Mouse (Mus musculus) stomach, embryonic 15.5 days (tissue): ENCODE measurements around the gene Stard10. TPM values are rescaled to one million over a fixed set of nuclear protein-coding genes. Genes with fewer than 3 reads are reported as not detected.

Experiments
- ATAC-seq: fragments of 200-750 bp; cut with Nextera tagmentation; 2 replicates; pipeline ENCODE4 v1.8.0; 2017; ENCODE audit warnings: low read depth, moderate number of reproducible peaks, moderate TSS enrichment; ENCODE audit not compliant: insufficient read depth, low FRiP score
- H3K27ac ChIP-seq: fragments of 300-500 bp; sonication (generic); 2 replicates; pipeline ENCODE4 v1.5.1; 2015; ENCODE audit warnings: mild to moderate bottlenecking, inconsistent platforms
- H3K27me3 ChIP-seq: fragments of 300-500 bp; sonication (generic); replicated peaks from 2 replicates; pipeline ENCODE4 v1.6.1; 2015; ENCODE audit warnings: inconsistent platforms
- H3K36me3 ChIP-seq: fragments of 300-500 bp; sonication (generic); 2 replicates; pipeline ENCODE4 v1.6.1; 2015; ENCODE audit warnings: inconsistent platforms
- H3K4me1 ChIP-seq: fragments of 300-500 bp; sonication (generic); 2 replicates; pipeline ENCODE4 v1.6.1; 2015; ENCODE audit warnings: inconsistent platforms
- H3K4me2 ChIP-seq: fragments of 300-500 bp; sonication (generic); 2 replicates; pipeline ENCODE4 v1.6.1; 2015; ENCODE audit warnings: mild to moderate bottlenecking, inconsistent platforms
- H3K4me3 ChIP-seq: fragments of 300-500 bp; sonication (generic); replicated peaks from 2 replicates; pipeline ENCODE4 v1.5.1; 2015; ENCODE audit warnings: inconsistent platforms
- H3K9ac ChIP-seq: fragments of 300-500 bp; sonication (generic); 2 replicates; pipeline ENCODE4 v1.6.1; 2015; ENCODE audit warnings: inconsistent platforms
- H3K9me3 ChIP-seq: fragments of 300-500 bp; sonication (generic); 2 replicates; pipeline ENCODE4 v1.6.1; 2016; ENCODE audit warnings: inconsistent platforms
- WGBS: fragments of 180-500 bp; shearing (Covaris S2); methylation state at CpG from one replicate; pipeline ENCODE4 v1.1.7; 2015; 5-methylcytosine and 5-hydroxymethylcytosine counted together
- polyA plus RNA-seq: library from polyadenylated mRNA; unstranded; fragments of >200 nt; fragmentation: Nextera tagmentation; extraction: Ambion mirVana; gene quantifications from 2 replicates; pipeline ENCODE4 v1.2.1, GENCODE M21; 2015

Gene Stard10
- polyA plus RNA-seq, 1 experiment from 2014 or later: 112 TPM

GRCm38 (mm10) chr7:101378285-101378684 lies 61.4 kb downstream of the Stard10 start:
- Histone ChIP-seq H3K4me1 (peaks cover 25% of the 10 kb centered on the region), H3K4me2 (peak overlapping the region; percentile 62), H3K9ac (peak overlapping the region; percentile 42), H3K9me3 (no peaks in the 10 kb centered on the region), H3K27me3 (no peaks in the 10 kb centered on the region), H3K36me3 (no peaks in the 10 kb centered on the region), H3K27ac (peak overlapping the region; percentile 93), H3K4me3 (peak overlapping the region; percentile 37)
- WGBS: 41% methylated on average over 3 of the region's 3 CpGs
- no peak for ATAC-seq

DNA sequence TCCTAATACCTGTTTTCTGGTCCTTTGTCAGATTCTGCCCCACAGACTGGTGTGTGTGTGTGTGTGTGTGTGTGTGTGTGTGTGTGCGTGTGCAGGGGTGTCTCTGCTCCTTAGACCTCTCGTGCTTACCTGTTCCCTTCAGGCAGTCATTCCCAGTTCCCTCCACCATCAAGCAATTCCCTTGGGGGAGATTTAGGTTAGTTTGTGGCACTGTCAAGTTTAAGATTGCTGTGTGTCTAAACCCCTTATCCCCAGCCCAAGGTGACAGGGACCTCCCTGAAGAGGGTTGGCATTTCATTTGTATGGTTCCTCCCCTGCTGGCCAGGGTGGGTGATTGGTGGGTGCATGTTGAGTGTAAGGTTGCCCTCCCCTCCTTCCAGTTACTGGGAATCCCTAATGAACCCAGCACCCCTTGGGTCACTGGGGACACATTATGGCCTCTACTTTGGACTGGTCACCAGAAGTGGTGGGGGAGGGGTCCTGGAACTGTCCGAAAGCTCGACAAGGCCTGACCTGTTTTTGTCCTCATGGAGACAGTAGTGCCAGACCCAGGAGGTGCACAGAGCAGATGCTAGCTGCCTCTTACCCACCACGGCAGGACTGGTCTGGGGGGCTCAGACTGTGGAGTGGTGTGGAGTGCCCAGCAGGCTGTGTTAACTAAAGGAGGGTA lies 62.0 kb downstream of the Stard10 start:
- Histone ChIP-seq H3K27ac (peak overlapping the region; percentile 93), H3K9me3 (no peaks in the 10 kb centered on the region), H3K27me3 (no peaks in the 10 kb centered on the region), H3K36me3 (no peaks in the 10 kb centered on the region), H3K4me1 (peaks cover 30% of the 10 kb centered on the region), H3K9ac (peak overlapping the region; percentile 42; the same call in 1 of the 2 replicates), H3K4me2 (peak overlapping the region; percentile 62), H3K4me3 (peak overlapping the region; percentile 37)
- WGBS: 43% methylated on average over 5 of the region's 5 CpGs
- ATAC-seq: no peak

DNA sequence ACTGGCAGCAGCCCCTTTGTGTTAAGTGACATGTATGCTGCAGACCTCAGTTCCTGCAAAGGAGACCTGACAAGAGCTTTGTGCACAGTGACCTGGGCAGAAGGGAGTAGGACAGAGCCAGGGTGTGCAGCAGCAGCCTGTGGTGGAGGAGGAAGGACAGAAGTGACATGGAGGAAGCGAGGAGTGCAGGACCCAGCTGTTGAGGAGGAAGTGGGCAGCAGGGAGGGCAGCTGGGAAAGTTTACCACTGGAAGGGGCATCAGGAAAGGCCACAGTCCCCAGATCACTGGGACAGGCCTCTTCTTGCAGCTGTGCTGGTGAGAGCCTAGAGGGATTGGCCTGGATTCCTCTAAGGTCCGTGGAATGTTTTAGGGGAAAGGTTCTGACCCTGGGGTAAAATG lies 62.8 kb downstream of the Stard10 start:
- 0 out of 2 replicates have a peak overlapping the region, but pooled peaks have one; percentile 12 for H3K9ac ChIP-seq
- H3K27ac ChIP-seq: peak overlapping the region; percentile 93
- no peak for ATAC-seq
- H3K4me2 ChIP-seq: peak overlapping the region; percentile 62
- no peaks in the 10 kb centered on the region for H3K9me3 ChIP-seq
- WGBS: 50% methylated on average over 2 of the region's 2 CpGs
- peaks cover 38% of the 10 kb centered on the region for H3K4me1 ChIP-seq
- H3K36me3 ChIP-seq: no peaks in the 10 kb centered on the region
- peak overlapping the region; percentile 37 for H3K4me3 ChIP-seq
- no peaks in the 10 kb centered on the region for H3K27me3 ChIP-seq

GRCm38 (mm10) chr7:101381512-101381911 lies 64.6 kb downstream of the Stard10 start:
- Histone ChIP-seq H3K27me3 (no peaks in the 10 kb centered on the region), H3K9ac (no peak overlapping the region), H3K4me2 (no peak overlapping the region), H3K4me1 (peaks cover 54% of the 10 kb centered on the region), H3K4me3 (no peak overlapping the region), H3K9me3 (no peaks in the 10 kb centered on the region), H3K36me3 (no peaks in the 10 kb centered on the region), H3K27ac (no peak overlapping the region)
- 77% methylated on average over 6 of the region's 6 CpGs for WGBS
- ATAC-seq: no peak

- no peak for ATAC-seq
- Histone ChIP-seq H3K27ac (0 out of 2 replicates have a peak overlapping the region, but pooled peaks have one; percentile 11), H3K4me3 (no peak overlapping the region), H3K9me3 (no peaks in the 10 kb centered on the region), H3K36me3 (peaks cover 5% of the 10 kb centered on the region; the same call in 1 of the 2 replicates), H3K4me2 (no peak overlapping the region), H3K27me3 (no peaks in the 10 kb centered on the region), H3K4me1 (peaks cover 54% of the 10 kb centered on the region), H3K9ac (no peak overlapping the region)
- 58% methylated on average over 8 of the region's 8 CpGs for WGBS
Measured at GRCm38 (mm10) chr7:101382378-101382777, 65.5 kb downstream of the Stard10 start.

DNA sequence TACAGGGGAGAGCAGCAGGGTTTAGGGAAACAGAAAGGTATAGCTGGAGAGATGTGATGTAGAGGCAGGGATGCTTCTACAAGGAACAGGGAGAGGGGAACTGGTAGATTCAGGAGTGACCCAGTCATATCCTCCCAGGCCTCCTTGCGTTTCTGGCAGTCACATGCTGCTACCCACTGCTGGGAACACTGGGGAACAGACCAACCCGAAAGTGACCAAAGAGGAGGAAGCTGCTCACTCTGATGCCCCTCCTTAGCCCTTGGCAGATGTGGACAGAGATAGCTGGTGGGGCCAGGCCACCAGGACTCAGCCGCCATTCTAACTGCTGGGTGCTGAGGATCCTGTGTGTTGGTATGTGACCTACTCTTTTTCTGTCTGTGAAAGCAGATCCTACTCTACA lies 66.9 kb downstream of the Stard10 start:
- no peaks in the 10 kb centered on the region for H3K9me3 ChIP-seq
- H3K36me3 ChIP-seq: peaks cover 9% of the 10 kb centered on the region; the same call in 1 of the 2 replicates
- H3K4me3 ChIP-seq: no peak overlapping the region
- H3K27ac ChIP-seq: 0 out of 2 replicates have a peak overlapping the region, but pooled peaks have one; percentile 78
- WGBS: 71% methylated on average over 3 of the region's 3 CpGs
- H3K9ac ChIP-seq: no peak overlapping the region
- ATAC-seq: no peak
- no peak overlapping the region for H3K4me2 ChIP-seq
- H3K4me1 ChIP-seq: peaks cover 42% of the 10 kb centered on the region
- H3K27me3 ChIP-seq: no peaks in the 10 kb centered on the region

DNA sequence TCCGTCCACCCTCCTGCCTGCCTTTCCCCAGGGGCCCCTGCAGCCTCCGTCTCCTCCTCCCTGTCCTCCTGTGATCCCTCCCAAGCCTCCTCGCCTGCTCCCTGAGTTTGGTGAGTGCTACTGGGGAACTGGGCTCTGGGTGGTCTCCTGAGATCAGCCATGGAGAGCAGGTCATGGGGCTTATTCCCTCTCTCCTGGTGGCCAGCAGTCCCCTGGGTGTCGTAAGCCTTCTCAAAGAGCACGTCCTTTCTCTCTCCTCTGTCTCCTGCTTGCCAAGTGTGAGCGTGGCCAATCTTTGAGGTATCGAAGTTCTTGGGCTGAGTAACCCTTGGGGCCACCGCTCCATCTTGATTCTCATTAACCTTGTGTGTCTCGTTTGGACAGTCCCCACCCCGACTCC lies 68.0 kb downstream of the Stard10 start:
- no peak overlapping the region for H3K9ac ChIP-seq
- H3K9me3 ChIP-seq: no peaks in the 10 kb centered on the region
- H3K4me3 ChIP-seq: no peak overlapping the region
- H3K27ac ChIP-seq: peak overlapping the region; percentile 78
- H3K36me3 ChIP-seq: peaks cover 12% of the 10 kb centered on the region; the same call in 1 of the 2 replicates
- ATAC-seq: no peak
- H3K4me1 ChIP-seq: peaks cover 30% of the 10 kb centered on the region
- H3K4me2 ChIP-seq: peak overlapping the region; percentile 24
- 37% methylated on average over 10 of the region's 10 CpGs for WGBS
- H3K27me3 ChIP-seq: no peaks in the 10 kb centered on the region

- 18% methylated on average over 6 of the region's 6 CpGs for WGBS
- Histone ChIP-seq H3K27ac (peak overlapping the region; percentile 78), H3K4me1 (peaks cover 30% of the 10 kb centered on the region), H3K36me3 (peaks cover 16% of the 10 kb centered on the region; the same call in 1 of the 2 replicates), H3K4me3 (no peak overlapping the region), H3K9ac (no peak overlapping the region), H3K27me3 (no peaks in the 10 kb centered on the region), H3K4me2 (peak overlapping the region; percentile 24), H3K9me3 (no peaks in the 10 kb centered on the region)
- ATAC-seq: peak; percentile 70
Measured at GRCm38 (mm10) chr7:101385331-101385733, 68.4 kb downstream of the Stard10 start.

DNA sequence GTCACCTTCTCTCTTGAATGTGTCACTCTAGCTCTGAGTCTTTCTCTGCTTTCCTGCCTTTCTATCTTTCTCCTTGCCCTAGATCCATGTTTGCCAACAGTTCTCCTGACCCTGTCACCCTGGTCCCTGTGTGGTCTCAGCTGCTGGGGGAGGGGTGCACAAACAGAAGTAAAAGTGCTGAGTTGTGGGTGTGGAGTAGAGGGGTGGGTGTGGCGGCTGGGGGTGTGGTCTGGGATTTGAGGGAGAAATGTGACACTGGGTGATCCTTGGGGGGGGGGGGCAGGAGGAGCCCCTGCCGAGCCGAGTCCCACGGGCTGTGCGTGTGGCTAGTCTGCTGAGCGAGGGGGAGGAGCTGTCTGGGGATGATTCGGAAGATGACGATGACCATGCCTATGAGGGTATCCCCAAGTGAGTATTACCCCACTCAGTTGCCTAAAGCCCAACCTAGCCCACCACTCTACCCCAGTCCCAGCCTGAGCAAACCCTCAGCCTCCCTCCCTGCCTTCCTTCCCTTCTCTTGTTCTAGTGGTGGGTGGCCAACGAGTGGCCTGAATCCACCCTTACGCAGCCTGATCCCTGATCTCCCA lies 69.1 kb downstream of the Stard10 start:
- no peak overlapping the region for H3K9ac ChIP-seq
- peak overlapping the region; percentile 78 for H3K27ac ChIP-seq
- H3K4me1 ChIP-seq: peaks cover 30% of the 10 kb centered on the region
- H3K4me2 ChIP-seq: peak overlapping the region; percentile 24
- H3K9me3 ChIP-seq: no peaks in the 10 kb centered on the region
- ATAC-seq: peak; percentile 28; the same call in 1 of the 2 replicates
- 42% methylated on average over 10 of the region's 10 CpGs for WGBS
- H3K4me3 ChIP-seq: no peak overlapping the region
- H3K27me3 ChIP-seq: no peaks in the 10 kb centered on the region
- peaks cover 21% of the 10 kb centered on the region; the same call in 1 of the 2 replicates for H3K36me3 ChIP-seq

GRCm38 (mm10) chr7:101389256-101389655 lies 72.4 kb downstream of the Stard10 start:
- Histone ChIP-seq H3K4me1 (peaks cover 41% of the 10 kb centered on the region), H3K9me3 (no peaks in the 10 kb centered on the region), H3K4me3 (no peak overlapping the region), H3K4me2 (no peak overlapping the region), H3K9ac (no peak overlapping the region), H3K36me3 (peaks cover 21% of the 10 kb centered on the region; the same call in 1 of the 2 replicates), H3K27me3 (no peaks in the 10 kb centered on the region), H3K27ac (no peak overlapping the region)
- WGBS: 80% methylated on average over 6 of the region's 6 CpGs
- no peak for ATAC-seq

- Histone ChIP-seq H3K9ac (no peak overlapping the region), H3K9me3 (no peaks in the 10 kb centered on the region), H3K4me3 (no peak overlapping the region), H3K27ac (peak overlapping the region; percentile 97), H3K27me3 (no peaks in the 10 kb centered on the region), H3K36me3 (peaks cover 30% of the 10 kb centered on the region), H3K4me2 (0 out of 2 replicates have a peak overlapping the region, but pooled peaks have one; percentile 21), H3K4me1 (peaks cover 22% of the 10 kb centered on the region)
- 0 out of 2 replicates have a peak, but pooled peaks have one; percentile 8 for ATAC-seq
- WGBS: 42% methylated on average over 4 of the region's 4 CpGs
Measured at GRCm38 (mm10) chr7:101391909-101392479, 75.1 kb downstream of the Stard10 start.

- Histone ChIP-seq H3K4me1 (peaks cover 22% of the 10 kb centered on the region), H3K4me2 (peak overlapping the region; percentile 59), H3K9me3 (no peaks in the 10 kb centered on the region), H3K27me3 (no peaks in the 10 kb centered on the region), H3K27ac (peak overlapping the region; percentile 97), H3K9ac (no peak overlapping the region), H3K4me3 (no peak overlapping the region), H3K36me3 (peaks cover 37% of the 10 kb centered on the region)
- no peak for ATAC-seq
- WGBS: 48% methylated on average over 4 of the region's 4 CpGs
Measured at GRCm38 (mm10) chr7:101393015-101393414, 76.1 kb downstream of the Stard10 start.
